Mouse (Mus musculus): ENCODE results near the gene Ak9. TPM values are rescaled to one million over a fixed set of nuclear protein-coding genes. Genes with fewer than 3 reads are reported as not detected.

Gene Ak9
- polyA plus RNA-seq, 1 experiment from 2014 or later: 0.35 TPM

GRCm38 (mm10) chr10:41461057-41461722, 157.4 kb downstream of the Ak9 start:
- ATAC-seq (ENCODE audit: low FRiP score): no peak
- Histone ChIP-seq H3K9ac (no peak overlapping the region), H3K9me3 (replicated peaks) (no peaks in the 10 kb centered on the region), H3K27ac (no peak overlapping the region), H3K36me3 (peaks cover 52% of the 10 kb centered on the region), H3K4me2 (replicated peaks) (no peak overlapping the region), H3K4me3 (no peak overlapping the region), H3K4me1 (peaks cover 2% of the 10 kb centered on the region), H3K27me3 (no peaks in the 10 kb centered on the region)
- WGBS: 85% methylated on average over 3 of the region's 3 CpGs

DNA sequence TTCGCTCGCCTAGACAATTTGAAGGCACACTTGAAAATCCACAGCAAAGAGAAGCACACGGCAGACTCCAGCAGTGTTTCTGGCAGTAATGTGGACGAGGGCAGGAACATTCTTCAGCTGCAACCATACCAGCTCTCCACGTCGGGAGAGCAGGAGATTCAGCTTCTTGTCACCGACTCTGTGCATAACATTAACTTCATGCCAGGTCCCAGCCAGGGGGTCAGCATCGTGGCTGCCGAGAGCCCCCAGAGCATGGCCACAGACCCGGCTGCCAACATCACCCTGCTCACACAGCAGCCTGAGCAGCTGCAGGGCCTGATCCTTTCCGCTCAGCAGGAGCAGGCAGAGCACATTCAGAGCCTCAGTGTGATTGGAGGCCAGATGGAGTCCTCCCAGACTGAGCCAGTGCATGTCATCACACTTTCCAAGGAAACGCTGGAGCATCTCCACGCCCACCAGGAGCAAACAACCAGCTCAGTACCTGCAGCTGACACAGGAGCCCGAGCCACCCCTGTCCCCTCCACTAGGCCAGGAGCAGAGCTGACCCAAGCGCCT, 160.7 kb downstream of the Ak9 start:
- H3K9ac ChIP-seq: no peak overlapping the region
- peaks cover 53% of the 10 kb centered on the region for H3K36me3 ChIP-seq
- no peak for ATAC-seq (ENCODE audit: low FRiP score)
- 39% methylated on average over 15 of the region's 15 CpGs for WGBS
- H3K27me3 ChIP-seq: no peaks in the 10 kb centered on the region
- no peak overlapping the region for H3K4me2 ChIP-seq (replicated peaks)
- peaks cover 2% of the 10 kb centered on the region for H3K4me1 ChIP-seq
- H3K27ac ChIP-seq: no peak overlapping the region
- H3K4me3 ChIP-seq: no peak overlapping the region
- H3K9me3 ChIP-seq (replicated peaks): no peaks in the 10 kb centered on the region

- Histone ChIP-seq H3K4me3 (no peak overlapping the region), H3K9ac (no peak overlapping the region), H3K36me3 (peaks cover 36% of the 10 kb centered on the region), H3K9me3 (replicated peaks) (no peaks in the 10 kb centered on the region), H3K27me3 (no peaks in the 10 kb centered on the region), H3K27ac (no peak overlapping the region), H3K4me1 (peaks cover 2% of the 10 kb centered on the region; the same call in 1 of the 2 replicates), H3K4me2 (replicated peaks) (no peak overlapping the region)
- WGBS: 32% methylated on average over 6 of the region's 6 CpGs
- ATAC-seq (ENCODE audit: low FRiP score): no peak
These were observed 163.5 kb downstream of the Ak9 start for GRCm38 (mm10) chr10:41467325-41467724.

DNA sequence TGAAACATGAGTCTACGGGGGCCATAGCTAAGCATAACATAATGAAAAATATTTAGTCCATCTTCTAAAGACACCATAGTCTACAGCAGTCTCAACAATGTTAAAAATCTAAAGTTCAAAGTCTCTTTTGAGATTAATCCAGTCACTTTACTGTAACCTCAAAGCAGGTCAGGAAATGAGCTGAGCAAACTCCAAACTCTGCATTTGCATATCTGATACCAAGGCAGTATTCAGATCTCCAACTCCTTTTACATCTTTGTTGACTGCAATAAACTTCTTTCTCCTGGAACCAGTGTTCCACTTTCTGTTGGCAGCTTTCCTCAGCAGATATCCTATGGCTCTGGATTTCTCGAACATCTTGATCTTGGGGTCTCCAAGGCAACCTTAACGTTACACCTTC, 166.9 kb downstream of the Ak9 start:
- Histone ChIP-seq H3K4me2 (replicated peaks) (no peak overlapping the region), H3K4me3 (no peak overlapping the region), H3K9me3 (replicated peaks) (no peaks in the 10 kb centered on the region), H3K4me1 (peaks cover under 1% of the 10 kb centered on the region; the same call in 1 of the 2 replicates), H3K36me3 (peaks cover 19% of the 10 kb centered on the region; the same call in 1 of the 2 replicates), H3K27me3 (no peaks in the 10 kb centered on the region), H3K27ac (no peak overlapping the region), H3K9ac (no peak overlapping the region)
- ATAC-seq (ENCODE audit: low FRiP score): no peak
- 96% methylated on average over 3 of the region's 3 CpGs for WGBS

- H3K36me3 ChIP-seq: peaks cover 10% of the 10 kb centered on the region; the same call in 1 of the 2 replicates
- no peak overlapping the region for H3K9ac ChIP-seq
- H3K4me1 ChIP-seq: peaks cover 14% of the 10 kb centered on the region
- no peak for ATAC-seq (ENCODE audit: low FRiP score)
- H3K4me3 ChIP-seq: no peak overlapping the region
- H3K27ac ChIP-seq: no peak overlapping the region
- H3K4me2 ChIP-seq (replicated peaks): no peak overlapping the region
- no peaks in the 10 kb centered on the region for H3K27me3 ChIP-seq
- H3K9me3 ChIP-seq (replicated peaks): no peaks in the 10 kb centered on the region
These were observed 168.8 kb downstream of the Ak9 start for GRCm38 (mm10) chr10:41472534-41472933.

DNA sequence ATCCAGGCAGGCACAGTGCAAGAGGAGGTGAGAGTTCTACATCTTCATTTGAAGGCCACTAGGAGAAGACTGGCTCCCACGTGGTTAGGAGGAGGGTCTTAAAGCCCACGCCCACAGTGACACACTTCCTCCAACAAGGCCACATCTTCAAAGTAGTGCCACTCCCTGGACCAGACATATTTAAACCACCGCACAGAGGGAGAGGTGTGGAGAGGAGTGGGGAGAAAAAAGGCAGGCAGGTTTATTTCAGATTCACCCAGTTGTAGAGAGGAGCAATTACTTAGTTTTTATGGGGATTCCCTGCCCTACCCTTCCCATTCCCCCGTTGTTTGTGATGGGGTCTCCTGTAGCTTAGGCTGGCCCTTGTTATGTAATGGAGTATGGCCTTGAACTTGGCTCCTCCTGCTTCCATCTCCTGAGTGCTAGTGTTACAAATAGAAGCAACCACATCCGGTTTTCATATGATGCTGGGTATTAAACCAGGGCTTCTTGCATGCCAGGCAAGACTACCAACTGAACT, 169.2 kb downstream of the Ak9 start:
- Histone ChIP-seq H3K27ac (no peak overlapping the region), H3K9me3 (replicated peaks) (no peaks in the 10 kb centered on the region), H3K4me3 (no peak overlapping the region), H3K27me3 (no peaks in the 10 kb centered on the region), H3K4me1 (peaks cover 19% of the 10 kb centered on the region), H3K4me2 (replicated peaks) (no peak overlapping the region), H3K36me3 (peaks cover 8% of the 10 kb centered on the region; the same call in 1 of the 2 replicates), H3K9ac (no peak overlapping the region)
- ATAC-seq (ENCODE audit: low FRiP score): no peak
- 84% methylated on average over 5 of the region's 5 CpGs for whole genome bisulfite sequencing

DNA sequence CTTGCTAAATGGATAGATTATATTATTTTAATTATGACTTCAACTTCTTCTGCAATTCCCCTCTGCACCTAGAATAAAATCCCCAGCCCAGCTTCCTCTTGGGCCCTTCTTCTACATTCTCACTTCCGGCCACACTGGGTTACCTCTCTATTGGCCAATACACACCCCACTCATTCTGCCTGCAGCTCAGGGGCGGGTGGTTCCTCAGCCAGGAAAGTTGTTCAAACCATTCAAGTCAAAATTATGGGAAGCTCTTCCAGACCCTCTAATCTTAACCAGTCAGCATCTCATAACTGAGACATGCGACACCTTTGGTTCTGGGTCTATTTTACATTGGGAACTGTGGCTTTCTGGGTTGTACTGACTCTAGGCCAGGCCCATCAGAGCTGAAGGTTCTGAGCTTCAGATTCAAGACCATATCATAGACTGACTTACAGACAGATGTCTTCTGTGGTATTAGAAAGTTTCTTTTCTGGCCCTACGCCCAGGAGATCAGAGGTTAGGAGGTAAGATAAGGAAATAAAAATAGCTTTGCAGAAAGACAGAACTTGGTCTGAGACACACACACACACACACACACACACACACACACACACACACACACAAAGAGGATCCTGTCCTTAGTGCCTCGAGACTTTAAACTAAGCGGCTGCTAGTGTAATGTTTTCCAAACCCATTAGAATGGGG, 170.1 kb downstream of the Ak9 start:
- Histone ChIP-seq H3K4me2 (replicated peaks) (no peak overlapping the region), H3K4me1 (peaks cover 22% of the 10 kb centered on the region)
- ATAC-seq (ENCODE audit: low FRiP score): no peak

DNA sequence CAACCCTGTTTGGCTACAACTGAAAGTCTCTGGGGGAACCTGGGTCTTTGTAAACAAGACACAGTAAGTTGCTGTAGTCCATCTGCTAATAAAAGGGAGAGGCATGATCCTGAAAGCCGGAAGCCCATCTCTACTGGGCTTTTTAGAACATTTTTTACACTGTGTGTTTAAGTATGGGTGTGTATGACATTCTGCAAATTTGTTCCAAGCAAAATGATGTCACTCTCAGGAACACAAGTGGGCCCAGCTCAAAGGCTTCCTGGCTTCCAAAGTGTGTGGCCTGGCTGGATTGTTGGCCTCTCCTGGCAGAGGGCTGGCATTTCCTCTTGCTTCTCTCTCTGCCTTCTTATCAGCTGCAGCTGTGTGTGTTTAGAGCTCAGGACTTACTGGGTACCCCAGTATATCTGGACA, 171.2 kb downstream of the Ak9 start:
- no peak overlapping the region for H3K4me2 ChIP-seq (replicated peaks)
- H3K9me3 ChIP-seq (replicated peaks): no peaks in the 10 kb centered on the region
- peaks cover under 1% of the 10 kb centered on the region; the same call in 1 of the 2 replicates for H3K36me3 ChIP-seq
- H3K27ac ChIP-seq: no peak overlapping the region
- no peak for ATAC-seq (ENCODE audit: low FRiP score)
- H3K4me3 ChIP-seq: no peak overlapping the region
- peaks cover 22% of the 10 kb centered on the region for H3K4me1 ChIP-seq
- 85% methylated on average over 1 of the region's 1 CpGs for WGBS
- H3K9ac ChIP-seq: no peak overlapping the region
- no peaks in the 10 kb centered on the region for H3K27me3 ChIP-seq

More for the DNA sequence above, 170.1 kb downstream of the Ak9 start:
- Histone ChIP-seq H3K36me3 (no peaks in the 10 kb centered on the region), H3K9ac (no peak overlapping the region), H3K27ac (no peak overlapping the region), H3K4me3 (no peak overlapping the region), H3K27me3 (no peaks in the 10 kb centered on the region), H3K9me3 (replicated peaks) (no peaks in the 10 kb centered on the region)
- WGBS: 84% methylated on average over 6 of the region's 6 CpGs

GRCm38 (mm10) chr10:41476171-41477017, 172.6 kb downstream of the Ak9 start, which contains the start of gene Mical1:
Gene Mical1, plus strand, starts transcription at chr10:41476314.
- peak; percentile 75 for ATAC-seq (ENCODE audit: low FRiP score)
- peak within 1 kb of the TSS; percentile 88 for H3K4me2 ChIP-seq (replicated peaks)
- H3K27ac ChIP-seq: peak within 1 kb of the TSS; percentile 85
- H3K4me3 ChIP-seq: peak within 1 kb of the TSS; percentile 62
- H3K36me3 ChIP-seq: peaks cover 11% of the 10 kb centered on the region
- H3K4me1 ChIP-seq: peaks cover 22% of the 10 kb centered on the region
- WGBS: under 1% methylated on average over 35 of the region's 35 CpGs
- H3K9ac ChIP-seq: peak within 1 kb of the TSS; percentile 77
- H3K9me3 ChIP-seq (replicated peaks): no peaks in the 10 kb centered on the region
- H3K27me3 ChIP-seq: no peaks in the 10 kb centered on the region

- peak overlapping the region; percentile 85 for H3K27ac ChIP-seq
- H3K4me3 ChIP-seq: peak overlapping the region; percentile 62
- H3K36me3 ChIP-seq: peaks cover 15% of the 10 kb centered on the region
- peak; percentile 47 for ATAC-seq (ENCODE audit: low FRiP score)
- no peaks in the 10 kb centered on the region for H3K9me3 ChIP-seq (replicated peaks)
- H3K27me3 ChIP-seq: no peaks in the 10 kb centered on the region
- H3K4me1 ChIP-seq: peaks cover 22% of the 10 kb centered on the region
- peak overlapping the region; percentile 77 for H3K9ac ChIP-seq
- 0% methylated on average over 9 of the region's 9 CpGs for WGBS
- H3K4me2 ChIP-seq (replicated peaks): peak overlapping the region; percentile 88
These were observed 173.2 kb downstream of the Ak9 start for GRCm38 (mm10) chr10:41477018-41477277.

GRCm38 (mm10) chr10:41477278-41478181, 173.8 kb downstream of the Ak9 start:
- peak overlapping the region; percentile 88 for H3K4me2 ChIP-seq (replicated peaks)
- ATAC-seq (ENCODE audit: low FRiP score): peak; percentile 75
- WGBS: 1% methylated on average over 20 of the region's 20 CpGs
- peak overlapping the region; percentile 62 for H3K4me3 ChIP-seq
- H3K36me3 ChIP-seq: peaks cover 21% of the 10 kb centered on the region
- H3K4me1 ChIP-seq: peaks cover 22% of the 10 kb centered on the region
- H3K9ac ChIP-seq: peak overlapping the region; percentile 77
- no peaks in the 10 kb centered on the region for H3K9me3 ChIP-seq (replicated peaks)
- peak overlapping the region; percentile 85 for H3K27ac ChIP-seq
- H3K27me3 ChIP-seq: no peaks in the 10 kb centered on the region
